Mouse (Mus musculus): Measurements from ENCODE around the gene Rfx2. TPM values are rescaled to one million over a fixed set of nuclear protein-coding genes. Genes with fewer than 3 reads are reported as not detected.

The Rfx2 gene
- polyA plus RNA-seq, 1 experiment = 1.4 TPM

DNA sequence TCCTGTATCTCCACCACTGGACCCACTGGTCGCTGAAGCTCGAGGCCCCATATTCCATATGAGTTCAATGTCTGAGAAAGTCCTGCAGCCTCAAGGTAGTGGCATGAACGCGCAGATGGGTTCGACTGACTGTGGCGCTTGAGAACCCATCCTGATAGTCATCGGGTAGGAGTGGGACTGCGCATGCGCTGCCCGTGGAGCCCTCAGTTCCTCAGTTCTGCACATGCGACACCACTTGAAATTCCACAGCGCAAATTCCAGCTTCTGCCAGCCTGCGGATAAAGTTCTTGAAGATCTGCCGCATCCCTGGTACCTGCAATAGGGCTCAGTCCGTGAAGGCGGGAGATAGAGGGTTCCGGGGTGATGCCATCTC, 90.0 kb downstream of the Rfx2 start:
- Histone ChIP-seq H3K36me3 (replicated peaks; ENCODE audit: low read length) (no peaks in the 10 kb centered on the region), H3K27me3 (replicated peaks) (peaks cover 64% of the 10 kb centered on the region), H3K4me3 (replicated peaks) (no peak overlapping the region), H3K9me3 (peaks cover 5% of the 10 kb centered on the region), H3K4me1 (peaks cover 12% of the 10 kb centered on the region)
- TF ChIP-seq GATA1 (IDR thresholded peaks at IDR 0.05; ENCODE audit: borderline replicate concordance, low read length) = no peak

DNA sequence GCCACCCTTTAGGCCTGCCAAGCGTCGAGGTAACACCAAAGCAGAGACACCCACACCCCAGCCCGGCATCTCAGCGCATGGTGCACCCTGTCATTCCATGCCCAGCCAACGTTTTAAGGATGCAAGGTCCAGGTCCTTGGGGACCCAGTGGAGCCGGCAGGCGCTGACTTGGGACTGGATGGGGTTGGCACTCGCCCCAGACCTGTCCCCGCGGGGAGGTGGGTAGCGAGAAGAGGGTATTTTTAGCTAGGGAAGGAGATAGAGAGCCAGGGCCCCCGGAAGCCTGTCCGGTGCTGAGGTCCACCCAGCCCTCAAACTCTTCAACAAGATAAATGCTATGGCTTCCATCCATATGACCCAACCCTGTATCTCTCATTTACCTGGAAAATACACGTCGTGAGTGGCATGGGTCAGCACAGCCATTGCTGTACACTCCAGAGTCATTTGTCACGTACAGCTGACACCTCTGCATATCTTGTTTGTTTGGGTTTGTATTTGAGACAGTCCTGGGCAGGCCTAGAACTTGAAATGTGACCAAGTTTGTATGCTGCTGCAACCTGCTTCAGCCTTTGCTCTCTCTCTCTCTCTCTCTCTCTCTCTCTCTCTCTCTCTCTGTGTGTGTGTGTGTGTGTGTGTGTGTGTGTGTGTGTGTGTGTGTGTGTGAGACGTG, 90.6 kb downstream of the Rfx2 start:
- Histone ChIP-seq H3K27me3 (replicated peaks) (peaks cover 66% of the 10 kb centered on the region), H3K9me3 (peaks cover 5% of the 10 kb centered on the region), H3K4me1 (peaks cover 12% of the 10 kb centered on the region), H3K36me3 (replicated peaks; ENCODE audit: low read length) (no peaks in the 10 kb centered on the region), H3K4me3 (replicated peaks) (no peak overlapping the region)
- TF ChIP-seq FLI1 (IDR thresholded peaks at IDR 0.05; ENCODE audit: low read length) (no peak), GATA1 (IDR thresholded peaks at IDR 0.05; ENCODE audit: borderline replicate concordance, low read length) (no peak)

DNA sequence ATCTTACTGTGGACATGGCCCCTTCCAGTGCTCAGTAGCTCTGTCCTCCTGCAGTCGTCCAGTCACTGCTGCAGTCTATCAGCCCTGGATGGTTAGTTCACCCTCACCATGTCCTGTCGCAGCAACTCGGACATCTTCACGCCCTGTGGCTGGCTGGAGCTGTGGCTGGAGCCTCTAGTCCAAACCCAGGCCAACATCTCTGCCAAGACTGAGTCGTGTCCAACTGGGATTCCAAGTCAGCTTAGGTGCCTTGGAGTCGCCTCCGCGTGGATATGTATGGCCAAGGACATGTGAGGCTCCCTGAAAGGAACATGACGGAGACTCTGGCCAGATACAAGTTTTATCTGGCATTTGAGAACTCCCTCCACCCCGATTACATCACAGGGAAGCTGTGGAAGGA, 92.6 kb downstream of the Rfx2 start:
- TF ChIP-seq FLI1 (IDR thresholded peaks at IDR 0.05; ENCODE audit: low read length) (no peak), GATA1 (IDR thresholded peaks at IDR 0.05; ENCODE audit: borderline replicate concordance, low read length) (no peak)
- no peak overlapping the region for H3K4me3 ChIP-seq (replicated peaks)
- peaks cover 6% of the 10 kb centered on the region for H3K4me1 ChIP-seq
- H3K27me3 ChIP-seq (replicated peaks) = peaks cover 75% of the 10 kb centered on the region
- H3K36me3 ChIP-seq (replicated peaks; ENCODE audit: low read length) = no peaks in the 10 kb centered on the region
- H3K9me3 ChIP-seq = peaks cover 5% of the 10 kb centered on the region

DNA sequence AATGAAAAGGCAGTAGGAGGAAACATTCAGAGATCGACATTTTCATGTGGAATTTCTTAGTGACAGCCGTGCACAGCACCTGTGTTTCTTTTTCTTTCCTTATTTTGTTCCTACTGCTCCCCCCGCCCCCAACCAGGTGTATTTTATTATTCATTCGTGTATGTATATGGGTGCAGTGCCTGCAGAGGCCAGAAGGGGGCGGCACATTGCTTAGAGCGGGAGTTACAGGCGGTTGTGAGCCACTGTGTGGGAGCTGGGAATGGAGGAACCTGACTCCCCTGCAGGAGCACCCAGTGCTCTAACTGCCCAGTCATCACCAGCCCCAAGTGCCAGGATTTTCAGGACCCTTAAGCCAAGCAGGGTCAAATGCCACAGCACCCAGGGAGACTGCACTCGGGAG, 94.3 kb downstream of the Rfx2 start:
- Histone ChIP-seq H3K4me3 (replicated peaks) (no peak overlapping the region), H3K36me3 (replicated peaks; ENCODE audit: low read length) (no peaks in the 10 kb centered on the region), H3K9me3 (peaks cover 5% of the 10 kb centered on the region), H3K4me1 (peaks cover 6% of the 10 kb centered on the region), H3K27me3 (replicated peaks) (peaks cover 79% of the 10 kb centered on the region)
- no peak for TF ChIP-seq GATA1 (IDR thresholded peaks at IDR 0.05; ENCODE audit: borderline replicate concordance, low read length)
- TF ChIP-seq FLI1 (IDR thresholded peaks at IDR 0.05; ENCODE audit: low read length) = no peak

DNA sequence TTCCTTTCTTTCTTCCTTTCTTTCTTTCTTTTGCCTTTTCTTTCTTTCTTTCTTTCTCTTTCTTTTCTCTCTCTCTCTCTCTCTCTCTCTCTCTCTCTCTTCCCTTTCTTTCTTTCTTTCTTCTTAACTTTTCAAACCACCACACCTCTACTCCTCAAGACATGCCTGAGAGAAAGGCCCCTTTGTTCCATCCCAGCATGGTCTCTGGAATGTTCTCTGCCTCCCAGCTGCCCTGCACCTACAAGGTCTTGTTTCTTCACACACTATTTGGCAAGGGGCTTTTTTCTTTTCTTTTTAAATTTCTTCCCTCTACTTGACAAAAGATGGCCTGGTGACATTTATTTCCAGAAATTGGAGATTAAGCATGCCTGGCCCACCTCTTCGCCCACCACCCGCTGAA, 101.2 kb downstream of the Rfx2 start:
- peaks cover 1% of the 10 kb centered on the region for H3K36me3 ChIP-seq (replicated peaks; ENCODE audit: low read length)
- peaks cover 72% of the 10 kb centered on the region for H3K27me3 ChIP-seq (replicated peaks)
- H3K4me1 ChIP-seq = peaks cover 13% of the 10 kb centered on the region
- H3K4me3 ChIP-seq (replicated peaks) = no peak overlapping the region
- TF ChIP-seq FLI1 (IDR thresholded peaks at IDR 0.05; ENCODE audit: low read length) (no peak), GATA1 (IDR thresholded peaks at IDR 0.05; ENCODE audit: borderline replicate concordance, low read length) (no peak)
- H3K9me3 ChIP-seq = no peaks in the 10 kb centered on the region

DNA sequence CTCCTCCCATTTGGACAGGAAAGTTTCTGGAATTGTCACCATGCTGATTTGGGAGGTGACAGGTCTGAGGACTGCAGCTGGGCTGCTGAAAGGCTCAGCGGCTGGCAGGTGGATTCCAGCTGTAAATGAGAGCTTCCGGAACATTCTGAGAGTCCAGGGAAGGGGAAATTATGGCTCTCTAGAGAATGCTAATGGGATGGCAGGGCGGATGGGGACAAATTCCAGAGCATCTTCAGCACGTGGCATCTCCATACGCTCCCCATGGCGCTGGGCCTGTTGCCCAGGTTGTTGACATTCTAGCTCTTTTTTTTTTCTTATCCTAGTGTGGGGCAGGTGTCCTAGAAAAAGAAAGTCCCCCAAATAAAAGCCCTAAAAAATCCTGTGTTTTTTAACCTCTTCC, 101.7 kb downstream of the Rfx2 start:
- H3K9me3 ChIP-seq = no peaks in the 10 kb centered on the region
- H3K4me3 ChIP-seq (replicated peaks) = no peak overlapping the region
- H3K27me3 ChIP-seq (replicated peaks) = peaks cover 67% of the 10 kb centered on the region
- TF ChIP-seq FLI1 (IDR thresholded peaks at IDR 0.05; ENCODE audit: low read length) (no peak), GATA1 (IDR thresholded peaks at IDR 0.05; ENCODE audit: borderline replicate concordance, low read length) (no peak)
- H3K4me1 ChIP-seq = peaks cover 9% of the 10 kb centered on the region
- peaks cover 6% of the 10 kb centered on the region for H3K36me3 ChIP-seq (replicated peaks; ENCODE audit: low read length)

DNA sequence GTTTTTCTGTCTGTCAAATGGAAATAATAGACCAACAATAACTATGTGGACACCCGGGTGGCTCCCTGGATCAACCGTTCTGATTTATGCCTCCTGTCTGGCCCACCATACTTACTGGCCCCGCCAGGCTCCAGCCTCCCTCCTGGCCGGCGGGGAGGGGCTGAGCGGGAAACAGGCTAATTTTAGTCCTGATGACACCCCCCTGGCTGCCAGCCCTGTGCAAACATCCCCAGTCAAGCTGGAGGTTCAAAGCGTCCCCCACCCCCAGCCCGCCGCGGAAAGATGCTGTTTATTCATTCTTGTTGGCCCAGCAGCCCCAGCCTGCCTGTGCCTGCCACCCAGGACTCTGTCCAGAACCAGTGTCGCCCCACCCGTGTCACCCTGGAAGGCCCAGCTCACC, 102.7 kb downstream of the Rfx2 start:
- Histone ChIP-seq H3K4me3 (replicated peaks) (no peak overlapping the region), H3K36me3 (replicated peaks; ENCODE audit: low read length) (peaks cover 17% of the 10 kb centered on the region), H3K9me3 (no peaks in the 10 kb centered on the region), H3K4me1 (peaks cover 9% of the 10 kb centered on the region), H3K27me3 (replicated peaks) (peaks cover 56% of the 10 kb centered on the region)
- TF ChIP-seq FLI1 (IDR thresholded peaks at IDR 0.05; ENCODE audit: low read length) (no peak), GATA1 (IDR thresholded peaks at IDR 0.05; ENCODE audit: borderline replicate concordance, low read length) (no peak)

DNA sequence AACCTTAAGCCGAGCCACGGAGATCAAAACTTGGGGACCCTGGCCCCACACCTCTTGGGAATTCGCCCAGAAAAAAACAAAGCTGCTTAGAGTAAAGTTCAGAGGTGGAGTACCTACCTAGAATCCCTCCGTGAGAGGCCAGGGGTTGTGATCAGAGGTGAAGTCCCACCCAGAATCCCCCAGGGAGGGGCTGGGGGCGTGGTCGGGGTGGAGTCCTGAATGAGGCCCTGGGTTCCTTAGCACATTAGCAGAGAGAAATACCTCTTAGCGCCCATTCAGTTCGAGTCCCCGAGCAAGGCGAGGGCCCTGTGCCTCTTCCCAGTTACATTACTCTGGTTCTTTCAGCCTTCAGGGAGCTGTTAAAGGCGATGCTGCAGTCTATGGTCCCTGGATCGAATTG, 103.2 kb downstream of the Rfx2 start:
- H3K27me3 ChIP-seq (replicated peaks) = peaks cover 54% of the 10 kb centered on the region
- no peaks in the 10 kb centered on the region for H3K9me3 ChIP-seq
- TF ChIP-seq GATA1 (IDR thresholded peaks at IDR 0.05; ENCODE audit: borderline replicate concordance, low read length) (no peak), FLI1 (IDR thresholded peaks at IDR 0.05; ENCODE audit: low read length) (no peak)
- H3K4me1 ChIP-seq = peaks cover 9% of the 10 kb centered on the region
- no peak overlapping the region for H3K4me3 ChIP-seq (replicated peaks)
- peaks cover 21% of the 10 kb centered on the region for H3K36me3 ChIP-seq (replicated peaks; ENCODE audit: low read length)

DNA sequence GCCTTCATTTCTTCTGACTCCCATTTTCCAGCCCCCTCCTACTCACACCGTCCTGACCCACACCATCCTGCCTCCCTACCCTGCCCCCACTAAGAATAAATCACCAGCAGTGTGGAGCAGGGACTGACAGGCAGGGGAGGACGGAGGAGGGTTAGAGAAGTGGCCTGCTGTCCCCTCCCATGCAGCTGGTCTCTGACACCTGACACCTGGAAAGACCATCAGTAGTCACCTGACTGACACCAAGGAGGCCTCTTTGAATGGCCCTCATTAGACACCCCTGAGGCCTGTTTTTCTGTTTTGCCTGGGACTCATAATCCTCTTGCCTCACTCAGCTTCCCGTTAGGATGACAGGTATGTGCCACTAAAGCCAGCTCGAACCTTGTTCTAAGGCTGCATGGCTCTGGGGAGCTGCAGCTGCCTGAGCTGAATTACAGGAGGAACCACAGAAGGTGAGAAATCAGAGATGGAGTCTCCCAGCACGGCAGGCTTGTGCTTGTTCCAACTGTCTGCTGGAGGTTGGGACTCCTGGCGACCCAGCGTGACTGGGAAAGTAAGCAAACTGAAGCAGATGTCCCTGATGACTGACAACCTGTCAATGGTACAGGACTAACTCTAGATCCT, 103.7 kb downstream of the Rfx2 start:
- H3K27me3 ChIP-seq (replicated peaks) = peaks cover 51% of the 10 kb centered on the region
- no peak for TF ChIP-seq FLI1 (IDR thresholded peaks at IDR 0.05; ENCODE audit: low read length)
- no peak for TF ChIP-seq GATA1 (IDR thresholded peaks at IDR 0.05; ENCODE audit: borderline replicate concordance, low read length)
- peaks cover 9% of the 10 kb centered on the region for H3K4me1 ChIP-seq
- peaks cover 26% of the 10 kb centered on the region for H3K36me3 ChIP-seq (replicated peaks; ENCODE audit: low read length)
- H3K9me3 ChIP-seq = no peaks in the 10 kb centered on the region
- H3K4me3 ChIP-seq (replicated peaks) = no peak overlapping the region

Other genes with a start within 250 kb of the Rfx2 start
- 75.4 and 129 TPM in 2 replicates for gene Safb2, start 246.4 kb downstream of the Rfx2 start, polyA plus RNA-seq (2012; ENCODE audit: insufficient read depth, low replicate concordance)
- gene Safb, start 246.2 kb downstream of the Rfx2 start, polyA plus RNA-seq (2012; ENCODE audit: insufficient read depth, low replicate concordance) = 30.0 and 79.6 TPM in 2 replicates
- gene 2410015M20Rik, start 221.2 kb downstream of the Rfx2 start, polyA plus RNA-seq (2012; ENCODE audit: insufficient read depth, low replicate concordance) = 90.4 and 344 TPM in 2 replicates
- 9,023 and 9,040 TPM in 2 replicates for gene Rpl36, start 217.6 kb downstream of the Rfx2 start, polyA plus RNA-seq (2012; ENCODE audit: insufficient read depth, low replicate concordance)
- gene Lonp1, start 204.1 kb downstream of the Rfx2 start, polyA plus RNA-seq (2012; ENCODE audit: insufficient read depth, low replicate concordance) = 35.4 and 50.4 TPM in 2 replicates
- gene Catsperd, start 202.9 kb downstream of the Rfx2 start, polyA plus RNA-seq (2012; ENCODE audit: insufficient read depth, low replicate concordance) = not detected in 2 replicates
- 73.0 and 77.5 TPM in 2 replicates for gene Ranbp3, start 157.7 kb downstream of the Rfx2 start, polyA plus RNA-seq (2012; ENCODE audit: insufficient read depth, low replicate concordance)
- gene Ndufa11, start 113.2 kb downstream of the Rfx2 start, polyA plus RNA-seq (2012; ENCODE audit: insufficient read depth, low replicate concordance) = 76.9 and 392 TPM in 2 replicates
- gene Vmac, start 113.0 kb downstream of the Rfx2 start, polyA plus RNA-seq (2012; ENCODE audit: insufficient read depth, low replicate concordance) = 7.9 and 14.9 TPM in 2 replicates
- 2.0 TPM in 1 of 2 replicates, not detected in the other for gene Nrtn, start 73.5 kb downstream of the Rfx2 start, polyA plus RNA-seq (2012; ENCODE audit: insufficient read depth, low replicate concordance)
- gene Dus3l, start 66.3 kb downstream of the Rfx2 start, polyA plus RNA-seq (2012; ENCODE audit: insufficient read depth, low replicate concordance) = 29.8 and 33.0 TPM in 2 replicates
- gene Prr22, start 60.8 kb downstream of the Rfx2 start, polyA plus RNA-seq (2012; ENCODE audit: insufficient read depth, low replicate concordance) = 2.8 and 12.2 TPM in 2 replicates
- gene Acsbg2, start 43.4 kb upstream of the Rfx2 start, polyA plus RNA-seq (2012; ENCODE audit: insufficient read depth, low replicate concordance) = not detected in 2 replicates
- gene 1700061G19Rik, start 44.5 kb upstream of the Rfx2 start, polyA plus RNA-seq (2012; ENCODE audit: insufficient read depth, low replicate concordance) = 0.36 TPM in 1 of 2 replicates, not detected in the other
- 43.2 and 95.7 TPM in 2 replicates for gene Mllt1, start 104.4 kb upstream of the Rfx2 start, polyA plus RNA-seq (2012; ENCODE audit: insufficient read depth, low replicate concordance)
- gene Acer1, start 151.1 kb upstream of the Rfx2 start, polyA plus RNA-seq (2012; ENCODE audit: insufficient read depth, low replicate concordance) = not detected in 2 replicates
- 177 and 234 TPM in 2 replicates for gene Clpp, start 159.3 kb upstream of the Rfx2 start, polyA plus RNA-seq (2012; ENCODE audit: insufficient read depth, low replicate concordance)
- 20.4 and 32.6 TPM in 2 replicates for gene Alkbh7, start 166.3 kb upstream of the Rfx2 start, polyA plus RNA-seq (2012; ENCODE audit: insufficient read depth, low replicate concordance)
- 0.63 TPM in 1 of 2 replicates, not detected in the other for gene Pspn, start 169.0 kb upstream of the Rfx2 start, polyA plus RNA-seq (2012; ENCODE audit: insufficient read depth, low replicate concordance)
- gene Gtf2f1, start 180.3 kb upstream of the Rfx2 start, polyA plus RNA-seq (2012; ENCODE audit: insufficient read depth, low replicate concordance) = 61.0 and 154 TPM in 2 replicates
- gene Gm17949, start 180.5 kb upstream of the Rfx2 start, polyA plus RNA-seq (2012; ENCODE audit: insufficient read depth, low replicate concordance) = 0.08 TPM in 1 of 2 replicates, not detected in the other
- 202 and 511 TPM in 2 replicates for gene Khsrp, start 200.5 kb upstream of the Rfx2 start, polyA plus RNA-seq (2012; ENCODE audit: insufficient read depth, low replicate concordance)
- gene Slc25a41, start 210.6 kb upstream of the Rfx2 start, polyA plus RNA-seq (2012; ENCODE audit: insufficient read depth, low replicate concordance) = not detected in 2 replicates
- 0.11 TPM in 1 of 2 replicates, not detected in the other for gene Crb3, start 228.1 kb upstream of the Rfx2 start, polyA plus RNA-seq (2012; ENCODE audit: insufficient read depth, low replicate concordance)
- 0.49 and 6.1 TPM in 2 replicates for gene Slc25a23, start 228.8 kb upstream of the Rfx2 start, polyA plus RNA-seq (2012; ENCODE audit: insufficient read depth, low replicate concordance)
- 15.6 and 31.6 TPM in 2 replicates for gene Dennd1c, start 247.5 kb upstream of the Rfx2 start, polyA plus RNA-seq (2012; ENCODE audit: insufficient read depth, low replicate concordance)